Mouse (Mus musculus): ENCODE results near the gene Mical2. TPM values are rescaled to one million over a fixed set of nuclear protein-coding genes. Genes with fewer than 3 reads are reported as not detected.
A peak's percentile ranks its signal among the peaks of the same experiment; 100 is the strongest.

The Mical2 gene
- polyA plus RNA-seq, 1 experiment from 2014 or later, result 1.5 TPM

- Histone ChIP-seq H3K4me1 (replicated peaks) (peaks cover 13% of the 10 kb centered on the region; the same call in 1 of the 2 replicates), H3K36me3 (no peaks in the 10 kb centered on the region), H3K4me3 (replicated peaks) (no peak overlapping the region), H3K4me2 (replicated peaks) (no peak overlapping the region), H3K9ac (replicated peaks) (no peak overlapping the region), H3K27me3 (no peaks in the 10 kb centered on the region), H3K9me3 (no peaks in the 10 kb centered on the region), H3K27ac (no peak overlapping the region)
- 89% methylated on average over 8 of the region's 8 CpGs for WGBS
- ATAC-seq, result no peak
These were observed 179.9 kb downstream of the Mical2 start for GRCm38 (mm10) chr7:112405578-112405977.

- H3K4me2 ChIP-seq (replicated peaks), result no peak overlapping the region
- peak; percentile 58; the same call in 1 of the 2 replicates for ATAC-seq
- no peaks in the 10 kb centered on the region for H3K27me3 ChIP-seq
- H3K27ac ChIP-seq, result peak overlapping the region; percentile 2; the same call in 1 of the 2 replicates
- peaks cover 13% of the 10 kb centered on the region; the same call in 1 of the 2 replicates for H3K4me1 ChIP-seq (replicated peaks)
- H3K9ac ChIP-seq (replicated peaks), result no peak overlapping the region
- 54% methylated on average over 7 of the region's 7 CpGs for WGBS
- no peak overlapping the region for H3K4me3 ChIP-seq (replicated peaks)
- no peaks in the 10 kb centered on the region for H3K36me3 ChIP-seq
- H3K9me3 ChIP-seq, result no peaks in the 10 kb centered on the region
These were observed 181.9 kb downstream of the Mical2 start for GRCm38 (mm10) chr7:112407597-112407996.

- peaks cover 13% of the 10 kb centered on the region; the same call in 1 of the 2 replicates for H3K4me1 ChIP-seq (replicated peaks)
- 91% methylated on average over 3 of the region's 3 CpGs for WGBS
These were observed 184.3 kb downstream of the Mical2 start for GRCm38 (mm10) chr7:112409991-112410390.

GRCm38 (mm10) chr7:112413286-112413685, 187.6 kb downstream of the Mical2 start:
- Histone ChIP-seq H3K27ac (no peak overlapping the region), H3K4me3 (replicated peaks) (no peak overlapping the region), H3K36me3 (no peaks in the 10 kb centered on the region), H3K4me1 (replicated peaks) (peaks cover 19% of the 10 kb centered on the region), H3K9ac (replicated peaks) (no peak overlapping the region), H3K9me3 (no peaks in the 10 kb centered on the region), H3K4me2 (replicated peaks) (no peak overlapping the region), H3K27me3 (no peaks in the 10 kb centered on the region)
- no peak for ATAC-seq
- WGBS, result 81% methylated on average over 6 of the region's 6 CpGs

More at GRCm38 (mm10) chr7:112409991-112410390, 184.3 kb downstream of the Mical2 start:
- Histone ChIP-seq H3K36me3 (no peaks in the 10 kb centered on the region), H3K4me3 (replicated peaks) (no peak overlapping the region), H3K4me2 (replicated peaks) (no peak overlapping the region), H3K9ac (replicated peaks) (no peak overlapping the region), H3K27ac (no peak overlapping the region), H3K9me3 (no peaks in the 10 kb centered on the region), H3K27me3 (no peaks in the 10 kb centered on the region)
- ATAC-seq, result no peak

- WGBS, result 14% methylated on average over 14 of the region's 14 CpGs
- Histone ChIP-seq H3K4me2 (replicated peaks) (peak overlapping the region; percentile 35), H3K27me3 (no peaks in the 10 kb centered on the region), H3K9me3 (no peaks in the 10 kb centered on the region), H3K9ac (replicated peaks) (0 out of 2 replicates have a peak overlapping the region, but pooled peaks have one; percentile 24), H3K4me1 (replicated peaks) (peaks cover 19% of the 10 kb centered on the region), H3K4me3 (replicated peaks) (no peak overlapping the region), H3K27ac (peak overlapping the region; percentile 63), H3K36me3 (no peaks in the 10 kb centered on the region)
- ATAC-seq, result peak; percentile 40; the same call in 1 of the 2 replicates
These were observed 190.4 kb downstream of the Mical2 start for GRCm38 (mm10) chr7:112416058-112416526.

GRCm38 (mm10) chr7:112416730-112417513, 191.3 kb downstream of the Mical2 start:
- H3K4me2 ChIP-seq (replicated peaks), result peak overlapping the region; percentile 35; the same call in 1 of the 2 replicates

GRCm38 (mm10) chr7:112417598-112417997, 191.9 kb downstream of the Mical2 start:
- Histone ChIP-seq H3K36me3 (no peaks in the 10 kb centered on the region), H3K4me1 (replicated peaks) (peaks cover 19% of the 10 kb centered on the region), H3K4me2 (replicated peaks) (no peak overlapping the region), H3K27ac (no peak overlapping the region), H3K27me3 (no peaks in the 10 kb centered on the region), H3K9me3 (no peaks in the 10 kb centered on the region), H3K9ac (replicated peaks) (no peak overlapping the region), H3K4me3 (replicated peaks) (no peak overlapping the region)
- ATAC-seq, result 0 out of 2 replicates have a peak, but pooled peaks have one; percentile 28
- 74% methylated on average over 4 of the region's 4 CpGs for WGBS

More at GRCm38 (mm10) chr7:112416730-112417513, 191.3 kb downstream of the Mical2 start:
- Histone ChIP-seq H3K4me1 (replicated peaks) (peaks cover 19% of the 10 kb centered on the region), H3K27me3 (no peaks in the 10 kb centered on the region), H3K36me3 (no peaks in the 10 kb centered on the region), H3K9ac (replicated peaks) (no peak overlapping the region), H3K4me3 (replicated peaks) (no peak overlapping the region), H3K27ac (peak overlapping the region; percentile 63; the same call in 1 of the 2 replicates), H3K9me3 (no peaks in the 10 kb centered on the region)
- 8% methylated on average over 7 of the region's 7 CpGs for WGBS
- ATAC-seq, result peak; percentile 53

GRCm38 (mm10) chr7:112423438-112423837, 197.8 kb downstream of the Mical2 start:
- no peak for ATAC-seq
- H3K4me1 ChIP-seq (replicated peaks), result peaks cover 10% of the 10 kb centered on the region
- no peak overlapping the region for H3K9ac ChIP-seq (replicated peaks)
- H3K27me3 ChIP-seq, result peaks cover 4% of the 10 kb centered on the region; the same call in 1 of the 2 replicates
- H3K4me2 ChIP-seq (replicated peaks), result no peak overlapping the region
- no peak overlapping the region for H3K4me3 ChIP-seq (replicated peaks)
- H3K9me3 ChIP-seq, result no peaks in the 10 kb centered on the region
- H3K27ac ChIP-seq, result no peak overlapping the region
- 93% methylated on average over 4 of the region's 4 CpGs for WGBS
- H3K36me3 ChIP-seq, result no peaks in the 10 kb centered on the region

- Histone ChIP-seq H3K9me3 (no peaks in the 10 kb centered on the region), H3K4me1 (replicated peaks) (peaks cover 15% of the 10 kb centered on the region), H3K4me2 (replicated peaks) (peak overlapping the region; percentile 76), H3K27ac (no peak overlapping the region), H3K4me3 (replicated peaks) (no peak overlapping the region), H3K27me3 (peaks cover 4% of the 10 kb centered on the region; the same call in 1 of the 2 replicates), H3K9ac (replicated peaks) (no peak overlapping the region), H3K36me3 (no peaks in the 10 kb centered on the region)
- ATAC-seq, result no peak
- 62% methylated on average over 5 of the region's 5 CpGs for WGBS
These were observed 201.2 kb downstream of the Mical2 start for GRCm38 (mm10) chr7:112426811-112427210.

GRCm38 (mm10) chr7:112427357-112428157, 201.9 kb downstream of the Mical2 start, which contains the start of gene Parva:
TSS of gene Parva (plus strand) at chr7:112427505.
- Histone ChIP-seq H3K4me3 (replicated peaks) (peak within 1 kb of the TSS; percentile 62), H3K4me2 (replicated peaks) (peak within 1 kb of the TSS; percentile 76), H3K27ac (peak within 1 kb of the TSS; percentile 77), H3K4me1 (replicated peaks) (peaks cover 15% of the 10 kb centered on the region), H3K27me3 (peaks cover 4% of the 10 kb centered on the region; the same call in 1 of the 2 replicates), H3K9me3 (no peaks in the 10 kb centered on the region), H3K9ac (replicated peaks) (peak within 1 kb of the TSS; percentile 73), H3K36me3 (no peaks in the 10 kb centered on the region)
- ATAC-seq, result peak; percentile 86
- WGBS, result 2% methylated on average over 49 of the region's 49 CpGs

- Histone ChIP-seq H3K4me1 (replicated peaks) (peaks cover 15% of the 10 kb centered on the region), H3K9me3 (no peaks in the 10 kb centered on the region), H3K4me2 (replicated peaks) (peak overlapping the region; percentile 76), H3K27ac (peak overlapping the region; percentile 77), H3K4me3 (replicated peaks) (peak overlapping the region; percentile 62), H3K27me3 (peaks cover 4% of the 10 kb centered on the region; the same call in 1 of the 2 replicates), H3K9ac (replicated peaks) (peak overlapping the region; percentile 73), H3K36me3 (no peaks in the 10 kb centered on the region)
- WGBS, result under 1% methylated on average over 21 of the region's 22 CpGs
- ATAC-seq, result peak; percentile 89
These were observed 202.5 kb downstream of the Mical2 start for GRCm38 (mm10) chr7:112428158-112428535.

Data from midbrain, embryonic 13.5 days (tissue).